Mouse (Mus musculus): ENCODE results near the gene Mgl2. TPM values are rescaled to one million over a fixed set of nuclear protein-coding genes. Genes with fewer than 3 reads are reported as not detected.

Gene Mgl2
- polyA plus RNA-seq, 1 experiment from 2014 or later, result 0.47 TPM

GRCm38 (mm10) chr11:70172298-70172697 is 42.2 kb downstream of the Mgl2 start:
- Histone ChIP-seq H3K27ac (replicated peaks) (no peak overlapping the region), H3K4me2 (replicated peaks) (no peak overlapping the region), H3K27me3 (no peaks in the 10 kb centered on the region), H3K9me3 (no peaks in the 10 kb centered on the region), H3K4me1 (no peaks in the 10 kb centered on the region), H3K36me3 (no peaks in the 10 kb centered on the region), H3K4me3 (no peak overlapping the region), H3K9ac (replicated peaks) (no peak overlapping the region)
- ATAC-seq (ENCODE audit: low FRiP score, low read depth), result no peak
- WGBS, result 52% methylated on average over 5 of the region's 5 CpGs

- 85% methylated on average over 4 of the region's 4 CpGs for WGBS
- H3K4me2 ChIP-seq (replicated peaks), result no peak overlapping the region
These were observed 44.4 kb downstream of the Mgl2 start for GRCm38 (mm10) chr11:70174491-70174890.

GRCm38 (mm10) chr11:70177647-70178046 is 47.5 kb downstream of the Mgl2 start:
- Histone ChIP-seq H3K27me3 (no peaks in the 10 kb centered on the region), H3K4me3 (no peak overlapping the region), H3K4me2 (replicated peaks) (no peak overlapping the region), H3K9me3 (no peaks in the 10 kb centered on the region), H3K27ac (replicated peaks) (no peak overlapping the region), H3K9ac (replicated peaks) (no peak overlapping the region), H3K36me3 (no peaks in the 10 kb centered on the region), H3K4me1 (no peaks in the 10 kb centered on the region; the same call in 1 of the 2 replicates)
- WGBS, result 75% methylated on average over 8 of the region's 8 CpGs
- no peak for ATAC-seq (ENCODE audit: low FRiP score, low read depth)

More at GRCm38 (mm10) chr11:70174491-70174890, 44.4 kb downstream of the Mgl2 start:
- Histone ChIP-seq H3K4me1 (no peaks in the 10 kb centered on the region; the same call in 1 of the 2 replicates), H3K27me3 (no peaks in the 10 kb centered on the region), H3K4me3 (no peak overlapping the region), H3K9me3 (no peaks in the 10 kb centered on the region), H3K9ac (replicated peaks) (no peak overlapping the region), H3K36me3 (no peaks in the 10 kb centered on the region), H3K27ac (replicated peaks) (no peak overlapping the region)
- ATAC-seq (ENCODE audit: low FRiP score, low read depth), result no peak

- WGBS, result 91% methylated on average over 11 of the region's 11 CpGs
- H3K9ac ChIP-seq (replicated peaks), result no peak overlapping the region
- no peaks in the 10 kb centered on the region for H3K36me3 ChIP-seq
These were observed 48.2 kb downstream of the Mgl2 start for GRCm38 (mm10) chr11:70178311-70178710.

GRCm38 (mm10) chr11:70178756-70179155 is 48.6 kb downstream of the Mgl2 start:
- Histone ChIP-seq H3K9ac (replicated peaks) (no peak overlapping the region), H3K27ac (replicated peaks) (no peak overlapping the region), H3K4me3 (no peak overlapping the region), H3K4me1 (no peaks in the 10 kb centered on the region; the same call in 1 of the 2 replicates), H3K4me2 (replicated peaks) (no peak overlapping the region), H3K9me3 (no peaks in the 10 kb centered on the region), H3K27me3 (no peaks in the 10 kb centered on the region), H3K36me3 (no peaks in the 10 kb centered on the region)
- WGBS, result 86% methylated on average over 11 of the region's 11 CpGs
- no peak for ATAC-seq (ENCODE audit: low FRiP score, low read depth)

More at GRCm38 (mm10) chr11:70178311-70178710, 48.2 kb downstream of the Mgl2 start:
- no peak overlapping the region for H3K27ac ChIP-seq (replicated peaks)
- no peaks in the 10 kb centered on the region for H3K27me3 ChIP-seq
- no peaks in the 10 kb centered on the region for H3K9me3 ChIP-seq
- ATAC-seq (ENCODE audit: low FRiP score, low read depth), result no peak
- no peaks in the 10 kb centered on the region; the same call in 1 of the 2 replicates for H3K4me1 ChIP-seq
- no peak overlapping the region for H3K4me2 ChIP-seq (replicated peaks)
- no peak overlapping the region for H3K4me3 ChIP-seq

- Histone ChIP-seq H3K9me3 (no peaks in the 10 kb centered on the region), H3K9ac (replicated peaks) (no peak overlapping the region), H3K4me2 (replicated peaks) (no peak overlapping the region), H3K4me3 (no peak overlapping the region), H3K36me3 (no peaks in the 10 kb centered on the region), H3K4me1 (no peaks in the 10 kb centered on the region; the same call in 1 of the 2 replicates), H3K27me3 (no peaks in the 10 kb centered on the region), H3K27ac (replicated peaks) (no peak overlapping the region)
- 27% methylated on average over 14 of the region's 14 CpGs for WGBS
- no peak for ATAC-seq (ENCODE audit: low FRiP score, low read depth)
These were observed 49.3 kb downstream of the Mgl2 start for GRCm38 (mm10) chr11:70179401-70179800.

GRCm38 (mm10) chr11:70180496-70180895 is 50.4 kb downstream of the Mgl2 start:
- 91% methylated on average over 4 of the region's 4 CpGs for WGBS
- no peaks in the 10 kb centered on the region for H3K36me3 ChIP-seq

GRCm38 (mm10) chr11:70185120-70185519 is 55.0 kb downstream of the Mgl2 start:
- H3K9me3 ChIP-seq, result no peaks in the 10 kb centered on the region
- H3K27me3 ChIP-seq, result no peaks in the 10 kb centered on the region
- no peak overlapping the region for H3K4me2 ChIP-seq (replicated peaks)
- H3K9ac ChIP-seq (replicated peaks), result no peak overlapping the region
- no peaks in the 10 kb centered on the region for H3K4me1 ChIP-seq
- 83% methylated on average over 7 of the region's 7 CpGs for WGBS
- no peak overlapping the region for H3K4me3 ChIP-seq
- ATAC-seq (ENCODE audit: low FRiP score, low read depth), result no peak
- no peaks in the 10 kb centered on the region for H3K36me3 ChIP-seq
- H3K27ac ChIP-seq (replicated peaks), result no peak overlapping the region

More at GRCm38 (mm10) chr11:70180496-70180895, 50.4 kb downstream of the Mgl2 start:
- ATAC-seq (ENCODE audit: low FRiP score, low read depth), result no peak
- Histone ChIP-seq H3K4me1 (no peaks in the 10 kb centered on the region; the same call in 1 of the 2 replicates), H3K9me3 (no peaks in the 10 kb centered on the region), H3K9ac (replicated peaks) (no peak overlapping the region), H3K27ac (replicated peaks) (no peak overlapping the region), H3K27me3 (no peaks in the 10 kb centered on the region), H3K4me3 (no peak overlapping the region), H3K4me2 (replicated peaks) (no peak overlapping the region)

Other genes with a start within 250 kb of the Mgl2 start
- 2.7 and 3.3 TPM in 2 replicates for gene Kctd11, start 248.9 kb upstream of the Mgl2 start, polyA plus RNA-seq (2016; fragmentation: Nextera tagmentation; extraction: Ambion mirVana)
- gene Acap1, start 234.8 kb upstream of the Mgl2 start, polyA plus RNA-seq (2016; fragmentation: Nextera tagmentation; extraction: Ambion mirVana), result 0.50 and 0.73 TPM in 2 replicates
- 21.8 and 23.2 TPM in 2 replicates for gene 2810408A11Rik, start 229.3 kb upstream of the Mgl2 start, polyA plus RNA-seq (2016; fragmentation: Nextera tagmentation; extraction: Ambion mirVana)
- 17.4 and 19.3 TPM in 2 replicates for gene Neurl4, start 229.3 kb upstream of the Mgl2 start, polyA plus RNA-seq (2016; fragmentation: Nextera tagmentation; extraction: Ambion mirVana)
- gene Gps2, start 216.4 kb upstream of the Mgl2 start, polyA plus RNA-seq (2016; fragmentation: Nextera tagmentation; extraction: Ambion mirVana), result 93.1 and 97.6 TPM in 2 replicates
- gene Eif5a, start 208.4 kb upstream of the Mgl2 start, polyA plus RNA-seq (2016; fragmentation: Nextera tagmentation; extraction: Ambion mirVana), result 1,395 and 1,465 TPM in 2 replicates
- 5.0 and 5.6 TPM in 2 replicates for gene Ybx2, start 194.5 kb upstream of the Mgl2 start, polyA plus RNA-seq (2016; fragmentation: Nextera tagmentation; extraction: Ambion mirVana)
- 8.9 and 9.9 TPM in 2 replicates for gene Slc2a4, start 182.1 kb upstream of the Mgl2 start, polyA plus RNA-seq (2016; fragmentation: Nextera tagmentation; extraction: Ambion mirVana)
- 2.9 and 3.7 TPM in 2 replicates for gene Cldn7, start 165.6 kb upstream of the Mgl2 start, polyA plus RNA-seq (2016; fragmentation: Nextera tagmentation; extraction: Ambion mirVana)
- 21.4 and 27.5 TPM in 2 replicates for gene Ctdnep1, start 149.2 kb upstream of the Mgl2 start, polyA plus RNA-seq (2016; fragmentation: Nextera tagmentation; extraction: Ambion mirVana)
- 127 and 131 TPM in 2 replicates for gene Elp5, start 147.8 kb upstream of the Mgl2 start, polyA plus RNA-seq (2016; fragmentation: Nextera tagmentation; extraction: Ambion mirVana)
- gene Gabarap, start 139.2 kb upstream of the Mgl2 start, polyA plus RNA-seq (2016; fragmentation: Nextera tagmentation; extraction: Ambion mirVana), result 552 and 567 TPM in 2 replicates
- 89.4 and 96.5 TPM in 2 replicates for gene Phf23, start 134.6 kb upstream of the Mgl2 start, polyA plus RNA-seq (2016; fragmentation: Nextera tagmentation; extraction: Ambion mirVana)
- 45.3 and 49.2 TPM in 2 replicates for gene Dvl2, start 129.7 kb upstream of the Mgl2 start, polyA plus RNA-seq (2016; fragmentation: Nextera tagmentation; extraction: Ambion mirVana)
- gene Acadvl, start 114.9 kb upstream of the Mgl2 start, polyA plus RNA-seq (2016; fragmentation: Nextera tagmentation; extraction: Ambion mirVana), result 50.7 and 57.9 TPM in 2 replicates
- 23.9 and 30.2 TPM in 2 replicates for gene Dlg4, start 113.4 kb upstream of the Mgl2 start, polyA plus RNA-seq (2016; fragmentation: Nextera tagmentation; extraction: Ambion mirVana)
- 0.33 and 0.89 TPM in 2 replicates for gene Asgr1, start 76.2 kb upstream of the Mgl2 start, polyA plus RNA-seq (2016; fragmentation: Nextera tagmentation; extraction: Ambion mirVana)
- not detected in 2 replicates for gene Asgr2, start 37.7 kb upstream of the Mgl2 start, polyA plus RNA-seq (2016; fragmentation: Nextera tagmentation; extraction: Ambion mirVana)
- 0.58 and 1.3 TPM in 2 replicates for gene Clec10a, start 25.9 kb downstream of the Mgl2 start, polyA plus RNA-seq (2016; fragmentation: Nextera tagmentation; extraction: Ambion mirVana)
- 1.9 and 2.8 TPM in 2 replicates for gene Slc16a11, start 82.4 kb downstream of the Mgl2 start, polyA plus RNA-seq (2016; fragmentation: Nextera tagmentation; extraction: Ambion mirVana)
- 19.0 and 19.5 TPM in 2 replicates for gene Slc16a13, start 90.7 kb downstream of the Mgl2 start, polyA plus RNA-seq (2016; fragmentation: Nextera tagmentation; extraction: Ambion mirVana)
- gene Bcl6b, start 99.5 kb downstream of the Mgl2 start, polyA plus RNA-seq (2016; fragmentation: Nextera tagmentation; extraction: Ambion mirVana), result 5.2 and 5.4 TPM in 2 replicates
- gene 0610010K14Rik, start 107.6 kb downstream of the Mgl2 start, polyA plus RNA-seq (2016; fragmentation: Nextera tagmentation; extraction: Ambion mirVana), result 210 and 213 TPM in 2 replicates
- 10.5 and 12.4 TPM in 2 replicates for gene Gm21988, start 109.5 kb downstream of the Mgl2 start, polyA plus RNA-seq (2016; fragmentation: Nextera tagmentation; extraction: Ambion mirVana)
- 172 and 188 TPM in 2 replicates for gene Rnasek, start 109.5 kb downstream of the Mgl2 start, polyA plus RNA-seq (2016; fragmentation: Nextera tagmentation; extraction: Ambion mirVana)
- 1.7 and 1.8 TPM in 2 replicates for gene Alox12, start 125.0 kb downstream of the Mgl2 start, polyA plus RNA-seq (2016; fragmentation: Nextera tagmentation; extraction: Ambion mirVana)
- gene Alox12e, start 192.3 kb downstream of the Mgl2 start, polyA plus RNA-seq (2016; fragmentation: Nextera tagmentation; extraction: Ambion mirVana), result not detected in 2 replicates
- 0.14 and 0.21 TPM in 2 replicates for gene Alox15, start 221.7 kb downstream of the Mgl2 start, polyA plus RNA-seq (2016; fragmentation: Nextera tagmentation; extraction: Ambion mirVana)

Measured in midbrain, embryonic 12.5 days (tissue).